Mouse (Mus musculus): ENCODE measurements at regions not wholly inside any gene's neighbourhood (a gene's known extent, or its start where the extent isn't known, plus 50 kb on each side); places are given as distances from the start of the nearest gene placed in this dataset.

DNA sequence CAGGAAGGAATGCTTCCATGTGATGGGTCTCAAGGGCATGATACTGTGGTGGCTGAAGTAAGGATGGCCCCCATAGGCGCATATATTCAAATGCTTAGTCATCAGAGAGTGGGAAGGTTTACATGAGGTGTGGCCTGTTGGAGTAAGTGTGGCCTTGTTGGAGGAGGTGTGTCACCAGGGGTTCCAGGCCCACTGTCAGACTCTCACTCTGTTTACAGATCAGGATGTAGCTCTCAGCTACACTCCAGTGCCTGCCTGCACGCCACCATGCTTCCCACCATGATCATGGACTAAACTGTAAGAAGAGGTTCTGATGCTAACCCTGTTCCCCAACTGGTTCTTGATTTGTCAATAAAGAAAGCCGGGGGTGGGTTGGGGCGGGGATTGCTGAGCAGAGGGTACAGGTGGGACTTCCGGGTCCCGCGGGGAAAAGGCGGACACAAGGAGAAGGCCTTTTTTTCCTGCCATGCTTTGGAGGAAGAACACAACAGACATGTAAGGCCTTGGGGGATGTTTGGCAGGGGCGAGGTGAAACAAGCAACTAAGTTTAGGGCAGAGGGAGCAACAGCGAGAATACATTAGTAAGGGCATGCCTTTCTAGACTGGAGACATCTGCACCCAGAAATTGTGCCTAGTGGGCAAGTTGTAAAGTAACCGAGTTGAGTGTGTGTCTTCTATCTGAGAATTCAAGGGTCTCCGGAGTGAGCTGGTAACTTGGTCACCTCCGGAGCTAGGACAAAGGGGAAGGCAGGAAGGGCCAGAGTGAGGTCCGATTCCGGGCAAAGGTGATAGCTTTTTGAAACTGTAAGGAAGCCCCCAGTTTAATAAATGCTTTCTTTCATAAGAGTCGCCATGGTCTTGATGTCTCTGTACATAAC, 127.1 kb upstream of the Fbxo11 start:
- no peaks in the 10 kb centered on the region for H3K36me3 ChIP-seq (ENCODE audit: control insufficient read depth, insufficient read depth, low read length)
- H3K9ac ChIP-seq (ENCODE audit: low read length), result no peak overlapping the region
- no peaks in the 10 kb centered on the region for H3K9me3 ChIP-seq (replicated peaks; ENCODE audit: control insufficient read depth, low read length)
- no peaks in the 10 kb centered on the region for H3K27me3 ChIP-seq (ENCODE audit: control insufficient read depth, insufficient read depth, low read length)
- WGBS, result 92% methylated on average over 16 of the region's 16 CpGs
- H3K27ac ChIP-seq (ENCODE audit: low read length), result no peak overlapping the region
- no peak overlapping the region for H3K4me3 ChIP-seq (replicated peaks; ENCODE audit: low read length)
- no peak overlapping the region for H3K4me2 ChIP-seq (ENCODE audit: low read depth, low read length)
- no peak for ATAC-seq (ENCODE audit: insufficient read depth, low FRiP score)
- H3K4me1 ChIP-seq (ENCODE audit: control insufficient read depth, insufficient read depth, low read length), result no peaks in the 10 kb centered on the region

DNA sequence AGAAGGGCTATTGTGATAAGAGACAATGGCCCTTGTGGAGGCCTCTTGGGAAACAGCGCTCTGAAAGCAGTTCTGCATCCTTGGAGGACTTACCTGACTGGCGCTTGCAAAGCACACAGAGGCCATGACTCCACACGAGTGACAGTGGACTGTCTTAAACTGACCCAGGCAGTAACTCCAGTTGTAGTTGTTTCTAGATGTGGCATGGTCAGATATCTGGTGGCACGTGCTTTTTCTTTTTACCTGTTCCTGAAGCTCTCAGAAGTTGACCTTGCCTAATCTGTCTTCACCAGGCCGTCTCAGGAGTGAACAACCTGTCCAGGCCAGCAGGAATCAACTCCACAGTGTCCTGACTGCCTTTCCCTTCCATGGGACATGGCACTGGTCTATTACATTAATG, 129.6 kb upstream of the Fbxo11 start:
- Histone ChIP-seq H3K4me2 (ENCODE audit: low read depth, low read length) (no peak overlapping the region), H3K9me3 (replicated peaks; ENCODE audit: control insufficient read depth, low read length) (no peaks in the 10 kb centered on the region), H3K27me3 (ENCODE audit: control insufficient read depth, insufficient read depth, low read length) (no peaks in the 10 kb centered on the region), H3K4me1 (ENCODE audit: control insufficient read depth, insufficient read depth, low read length) (no peaks in the 10 kb centered on the region), H3K36me3 (ENCODE audit: control insufficient read depth, insufficient read depth, low read length) (no peaks in the 10 kb centered on the region), H3K27ac (ENCODE audit: low read length) (no peak overlapping the region), H3K4me3 (replicated peaks; ENCODE audit: low read length) (no peak overlapping the region), H3K9ac (ENCODE audit: low read length) (no peak overlapping the region)
- ATAC-seq (ENCODE audit: insufficient read depth, low FRiP score), result no peak
- 83% methylated on average over 5 of the region's 5 CpGs for WGBS

DNA sequence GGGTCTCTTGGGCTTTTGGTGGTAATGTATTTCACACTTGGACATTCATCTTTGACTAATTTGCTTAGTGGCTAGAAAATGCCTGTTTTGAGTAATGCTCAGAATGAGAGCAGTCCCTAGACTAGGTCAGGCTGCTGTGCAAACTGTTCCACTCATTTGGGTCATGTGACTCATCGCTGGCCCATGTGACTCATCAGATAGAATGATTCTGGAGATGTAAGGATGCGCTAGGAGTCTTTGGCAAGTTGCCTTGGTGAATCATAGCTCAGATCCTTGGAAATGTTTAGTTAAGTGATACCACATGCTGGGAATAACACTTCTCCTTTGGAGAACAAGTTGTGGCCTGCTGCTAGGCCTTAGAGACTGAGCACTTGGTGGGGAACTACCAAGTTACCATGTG, 130.2 kb upstream of the Fbxo11 start:
- H3K4me3 ChIP-seq (replicated peaks; ENCODE audit: low read length), result no peak overlapping the region
- ATAC-seq (ENCODE audit: insufficient read depth, low FRiP score), result peak; percentile 47; the same call in 1 of the 2 replicates
- no peak overlapping the region for H3K4me2 ChIP-seq (ENCODE audit: low read depth, low read length)
- H3K36me3 ChIP-seq (ENCODE audit: control insufficient read depth, insufficient read depth, low read length), result no peaks in the 10 kb centered on the region
- no peak overlapping the region for H3K9ac ChIP-seq (ENCODE audit: low read length)
- no peaks in the 10 kb centered on the region for H3K4me1 ChIP-seq (ENCODE audit: control insufficient read depth, insufficient read depth, low read length)
- no peaks in the 10 kb centered on the region for H3K9me3 ChIP-seq (replicated peaks; ENCODE audit: control insufficient read depth, low read length)
- 70% methylated on average over 2 of the region's 2 CpGs for WGBS
- H3K27ac ChIP-seq (ENCODE audit: low read length), result no peak overlapping the region
- H3K27me3 ChIP-seq (ENCODE audit: control insufficient read depth, insufficient read depth, low read length), result no peaks in the 10 kb centered on the region

DNA sequence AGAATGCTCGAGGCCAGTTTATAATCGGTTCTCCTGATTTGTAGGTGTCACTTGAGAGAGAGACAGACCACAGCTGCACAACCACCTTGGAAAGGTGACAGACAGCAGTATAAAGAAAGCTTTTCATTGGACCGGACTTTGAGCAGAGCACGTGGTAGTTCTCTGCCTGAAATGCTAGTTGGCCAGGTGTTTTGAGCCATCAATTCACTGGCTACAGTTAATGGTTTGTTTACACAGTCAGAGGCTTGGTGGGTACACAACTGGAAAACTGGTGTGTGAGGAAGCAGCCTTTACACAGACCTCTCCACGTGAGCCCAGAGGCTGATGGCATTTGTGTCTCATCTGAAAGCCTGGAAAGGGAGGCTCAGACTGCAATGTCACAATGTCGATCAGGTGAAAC, 130.8 kb upstream of the Fbxo11 start:
- Histone ChIP-seq H3K9me3 (replicated peaks; ENCODE audit: control insufficient read depth, low read length) (no peaks in the 10 kb centered on the region), H3K27ac (ENCODE audit: low read length) (no peak overlapping the region), H3K4me2 (ENCODE audit: low read depth, low read length) (no peak overlapping the region), H3K36me3 (ENCODE audit: control insufficient read depth, insufficient read depth, low read length) (no peaks in the 10 kb centered on the region), H3K4me3 (replicated peaks; ENCODE audit: low read length) (no peak overlapping the region), H3K9ac (ENCODE audit: low read length) (no peak overlapping the region), H3K4me1 (ENCODE audit: control insufficient read depth, insufficient read depth, low read length) (no peaks in the 10 kb centered on the region), H3K27me3 (ENCODE audit: control insufficient read depth, insufficient read depth, low read length) (no peaks in the 10 kb centered on the region)
- ATAC-seq (ENCODE audit: insufficient read depth, low FRiP score), result no peak
- WGBS, result 45% methylated on average over 6 of the region's 6 CpGs

DNA sequence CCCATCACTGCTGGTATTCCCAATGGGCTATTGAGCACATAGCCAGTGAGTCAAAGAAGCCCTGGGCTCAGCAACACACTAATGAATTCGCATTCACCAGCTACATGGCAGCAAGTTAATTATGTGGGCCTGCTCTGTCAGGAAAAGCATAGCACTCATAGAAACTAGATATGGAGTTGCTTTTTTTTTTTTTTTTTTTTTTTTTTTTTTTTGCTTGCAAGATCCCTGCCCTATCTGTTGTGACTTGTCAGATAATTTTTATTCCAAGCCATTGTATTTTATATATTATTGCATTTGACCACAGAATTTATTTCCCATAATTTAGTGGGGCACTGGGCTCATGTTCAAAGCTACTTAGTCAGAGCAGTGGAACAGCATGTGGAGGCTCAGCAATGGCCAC, 131.2 kb upstream of the Fbxo11 start:
- no peaks in the 10 kb centered on the region for H3K27me3 ChIP-seq (ENCODE audit: control insufficient read depth, insufficient read depth, low read length)
- WGBS, result 91% methylated on average over 1 of the region's 1 CpGs
- ATAC-seq (ENCODE audit: insufficient read depth, low FRiP score), result no peak

DNA sequence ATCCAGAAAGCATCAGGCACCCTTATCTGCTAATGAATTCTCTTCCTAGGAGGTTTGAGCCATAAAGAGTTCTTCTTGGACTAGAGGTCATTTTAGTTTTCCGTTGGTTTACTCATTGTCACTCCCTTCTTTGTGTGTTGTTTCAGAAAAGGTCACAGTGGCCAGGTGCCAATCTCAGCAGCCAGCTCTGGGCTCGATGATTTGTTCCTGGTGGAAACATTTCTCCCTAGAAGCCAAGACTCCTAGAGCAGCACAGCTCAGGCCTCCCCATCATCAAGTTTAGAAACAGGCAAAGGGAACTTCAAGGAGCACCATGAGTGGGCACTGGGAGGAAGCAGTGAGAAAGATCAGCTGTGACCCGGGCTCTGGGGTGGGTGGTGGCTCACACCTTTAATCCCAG, 132.3 kb upstream of the Fbxo11 start:
- WGBS, result 38% methylated on average over 3 of the region's 3 CpGs
- H3K4me1 ChIP-seq (ENCODE audit: control insufficient read depth, insufficient read depth, low read length), result no peaks in the 10 kb centered on the region
- H3K27me3 ChIP-seq (ENCODE audit: control insufficient read depth, insufficient read depth, low read length), result no peaks in the 10 kb centered on the region
- H3K36me3 ChIP-seq (ENCODE audit: control insufficient read depth, insufficient read depth, low read length), result no peaks in the 10 kb centered on the region
- H3K4me3 ChIP-seq (replicated peaks; ENCODE audit: low read length), result no peak overlapping the region
- no peak overlapping the region for H3K27ac ChIP-seq (ENCODE audit: low read length)
- no peaks in the 10 kb centered on the region for H3K9me3 ChIP-seq (replicated peaks; ENCODE audit: control insufficient read depth, low read length)
- H3K4me2 ChIP-seq (ENCODE audit: low read depth, low read length), result no peak overlapping the region
- H3K9ac ChIP-seq (ENCODE audit: low read length), result no peak overlapping the region
- ATAC-seq (ENCODE audit: insufficient read depth, low FRiP score), result no peak

More for the DNA sequence above, 131.2 kb upstream of the Fbxo11 start:
- H3K36me3 ChIP-seq (ENCODE audit: control insufficient read depth, insufficient read depth, low read length), result no peaks in the 10 kb centered on the region
- H3K4me2 ChIP-seq (ENCODE audit: low read depth, low read length), result no peak overlapping the region
- no peaks in the 10 kb centered on the region for H3K4me1 ChIP-seq (ENCODE audit: control insufficient read depth, insufficient read depth, low read length)
- H3K9ac ChIP-seq (ENCODE audit: low read length), result no peak overlapping the region
- no peak overlapping the region for H3K27ac ChIP-seq (ENCODE audit: low read length)
- H3K9me3 ChIP-seq (replicated peaks; ENCODE audit: control insufficient read depth, low read length), result no peaks in the 10 kb centered on the region
- H3K4me3 ChIP-seq (replicated peaks; ENCODE audit: low read length), result no peak overlapping the region

DNA sequence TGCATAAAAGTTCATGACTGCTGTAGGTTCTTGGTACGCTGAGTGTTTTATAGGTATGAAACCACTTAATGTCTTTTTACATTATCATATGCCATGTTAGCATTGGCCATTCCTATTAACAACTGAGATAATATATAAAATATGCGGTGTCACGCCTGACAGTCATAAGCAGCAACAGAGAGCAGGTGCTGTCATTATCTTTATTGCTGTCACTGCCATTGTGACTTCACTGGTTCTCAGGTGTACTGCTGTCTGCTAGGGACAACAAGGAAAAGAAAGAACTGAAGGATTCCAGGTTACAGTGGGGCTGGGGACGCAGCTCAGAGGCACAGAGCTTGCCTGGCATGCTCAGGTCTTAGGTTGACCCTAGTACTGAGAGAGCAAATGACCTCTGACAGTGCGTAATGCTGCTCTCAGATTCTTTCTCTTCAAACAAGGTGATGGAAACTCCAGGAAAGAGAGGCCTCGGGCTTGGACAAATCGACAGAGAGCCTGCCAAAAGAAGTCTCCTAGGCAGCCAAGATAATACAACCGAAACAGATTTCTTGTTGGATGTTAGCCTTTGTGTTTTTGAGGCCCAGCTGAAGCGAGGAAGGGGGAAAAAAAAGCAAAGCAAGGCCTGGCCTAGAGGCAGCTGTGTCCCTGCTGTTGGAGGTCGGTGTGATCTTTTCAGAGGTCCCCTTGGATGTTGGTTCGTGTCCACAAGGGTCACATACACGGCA, 136.3 kb upstream of the Fbxo11 start:
- H3K4me1 ChIP-seq (ENCODE audit: control insufficient read depth, insufficient read depth, low read length), result no peaks in the 10 kb centered on the region
- 77% methylated on average over 12 of the region's 12 CpGs for WGBS
- no peaks in the 10 kb centered on the region for H3K36me3 ChIP-seq (ENCODE audit: control insufficient read depth, insufficient read depth, low read length)
- H3K4me2 ChIP-seq (ENCODE audit: low read depth, low read length), result no peak overlapping the region
- H3K9ac ChIP-seq (ENCODE audit: low read length), result no peak overlapping the region
- H3K4me3 ChIP-seq (replicated peaks; ENCODE audit: low read length), result no peak overlapping the region
- H3K9me3 ChIP-seq (replicated peaks; ENCODE audit: control insufficient read depth, low read length), result no peaks in the 10 kb centered on the region
- ATAC-seq (ENCODE audit: insufficient read depth, low FRiP score), result no peak
- no peaks in the 10 kb centered on the region for H3K27me3 ChIP-seq (ENCODE audit: control insufficient read depth, insufficient read depth, low read length)
- no peak overlapping the region for H3K27ac ChIP-seq (ENCODE audit: low read length)

DNA sequence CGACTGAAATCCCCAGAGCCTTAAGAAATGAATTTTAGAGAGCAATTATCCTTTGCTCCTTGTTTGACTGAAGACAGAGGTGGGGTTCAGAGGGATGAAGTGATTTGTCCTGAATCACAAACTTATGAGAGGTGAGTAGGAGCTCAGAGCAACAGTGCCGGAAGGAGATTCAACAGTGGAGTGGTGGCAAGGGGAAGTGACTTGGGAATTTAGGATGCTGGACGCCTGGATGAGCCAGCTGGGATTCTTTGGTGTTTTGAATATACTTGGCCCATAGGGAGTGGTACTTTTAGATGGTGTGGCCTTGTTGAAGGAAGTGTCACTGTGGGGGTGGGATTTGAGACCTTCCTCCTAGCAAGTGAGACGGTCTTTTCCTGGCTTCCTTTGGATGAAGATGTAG, 137.1 kb upstream of the Fbxo11 start:
- no peaks in the 10 kb centered on the region for H3K36me3 ChIP-seq (ENCODE audit: control insufficient read depth, insufficient read depth, low read length)

DNA sequence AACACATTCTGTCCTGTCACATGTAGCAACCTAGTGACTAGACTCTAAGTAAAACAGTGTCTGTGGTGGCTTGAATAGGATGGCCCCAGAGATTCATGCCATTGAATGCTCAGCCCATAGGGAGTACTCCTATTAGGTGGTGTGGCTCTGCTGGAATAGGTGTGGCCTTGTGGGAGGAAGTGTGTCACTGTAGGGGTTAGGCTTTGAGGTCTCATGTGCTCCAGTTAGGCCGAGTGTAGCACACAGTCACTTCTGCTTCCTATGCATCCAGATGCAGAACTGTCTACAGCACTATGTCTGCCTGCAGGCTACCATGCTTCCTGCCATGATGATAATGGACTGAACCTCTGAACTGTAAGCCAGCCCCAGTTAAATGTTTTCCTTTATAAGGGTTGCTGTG, 144.5 kb upstream of the Fbxo11 start:
- no peak overlapping the region for H3K27ac ChIP-seq (ENCODE audit: low read length)
- H3K36me3 ChIP-seq (ENCODE audit: control insufficient read depth, insufficient read depth, low read length), result no peaks in the 10 kb centered on the region
- no peak overlapping the region for H3K4me3 ChIP-seq (replicated peaks; ENCODE audit: low read length)
- 69% methylated on average over 1 of the region's 1 CpGs for WGBS
- H3K9ac ChIP-seq (ENCODE audit: low read length), result no peak overlapping the region
- H3K27me3 ChIP-seq (ENCODE audit: control insufficient read depth, insufficient read depth, low read length), result no peaks in the 10 kb centered on the region
- H3K4me1 ChIP-seq (ENCODE audit: control insufficient read depth, insufficient read depth, low read length), result no peaks in the 10 kb centered on the region
- no peak for ATAC-seq (ENCODE audit: insufficient read depth, low FRiP score)
- H3K4me2 ChIP-seq (ENCODE audit: low read depth, low read length), result no peak overlapping the region
- no peaks in the 10 kb centered on the region for H3K9me3 ChIP-seq (replicated peaks; ENCODE audit: control insufficient read depth, low read length)

More for the DNA sequence above, 137.1 kb upstream of the Fbxo11 start:
- Histone ChIP-seq H3K27me3 (ENCODE audit: control insufficient read depth, insufficient read depth, low read length) (no peaks in the 10 kb centered on the region), H3K4me1 (ENCODE audit: control insufficient read depth, insufficient read depth, low read length) (no peaks in the 10 kb centered on the region), H3K27ac (ENCODE audit: low read length) (no peak overlapping the region), H3K4me2 (ENCODE audit: low read depth, low read length) (no peak overlapping the region), H3K9me3 (replicated peaks; ENCODE audit: control insufficient read depth, low read length) (no peaks in the 10 kb centered on the region), H3K4me3 (replicated peaks; ENCODE audit: low read length) (no peak overlapping the region), H3K9ac (ENCODE audit: low read length) (no peak overlapping the region)
- no peak for ATAC-seq (ENCODE audit: insufficient read depth, low FRiP score)
- WGBS, result 83% methylated on average over 4 of the region's 4 CpGs
